Mouse (Mus musculus): ENCODE measurements around the gene Actl10. TPM values are rescaled to one million over a fixed set of nuclear protein-coding genes. Genes with fewer than 3 reads are reported as not detected.

Gene Actl10
- polyA plus RNA-seq, 1 experiment from 2014 or later: 0.20 TPM

DNA sequence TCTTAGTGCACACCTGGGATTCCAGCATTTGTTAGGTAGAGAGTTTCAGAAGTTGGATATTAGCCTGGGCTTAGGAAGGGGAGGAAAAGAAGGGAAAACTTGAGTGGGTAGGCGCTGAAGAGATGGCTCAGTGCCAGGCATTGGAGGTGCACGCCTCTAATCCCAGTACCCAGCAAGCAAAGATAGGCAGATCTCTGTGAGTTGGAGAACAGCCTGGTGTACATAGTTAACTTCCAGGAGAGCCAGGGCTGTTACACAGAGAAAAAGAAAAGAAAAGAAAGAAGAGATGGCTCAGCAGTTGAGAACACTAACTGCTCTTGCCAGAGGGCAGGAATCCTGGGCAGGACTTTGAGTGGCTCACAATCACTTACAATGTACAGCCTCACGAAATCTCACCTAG, 25.0 kb upstream of the Actl10 start:
- peaks cover 58% of the 10 kb centered on the region for H3K36me3 ChIP-seq (ENCODE audit: insufficient read depth, low read length)
- no peaks in the 10 kb centered on the region for H3K4me1 ChIP-seq (ENCODE audit: insufficient read depth, low read length)
- no peak for ATAC-seq (ENCODE audit: low FRiP score, low TSS enrichment)
- no peak overlapping the region for H3K4me2 ChIP-seq (replicated peaks; ENCODE audit: low read depth, low read length)
- no peak overlapping the region for H3K4me3 ChIP-seq (ENCODE audit: low read length)
- WGBS: 89% methylated on average over 3 of the region's 3 CpGs
- H3K27ac ChIP-seq (ENCODE audit: low read length): no peak overlapping the region
- no peaks in the 10 kb centered on the region for H3K27me3 ChIP-seq (ENCODE audit: insufficient read depth, low read length)
- H3K9ac ChIP-seq (replicated peaks; ENCODE audit: low read length): no peak overlapping the region
- no peaks in the 10 kb centered on the region for H3K9me3 ChIP-seq (ENCODE audit: low read length)

DNA sequence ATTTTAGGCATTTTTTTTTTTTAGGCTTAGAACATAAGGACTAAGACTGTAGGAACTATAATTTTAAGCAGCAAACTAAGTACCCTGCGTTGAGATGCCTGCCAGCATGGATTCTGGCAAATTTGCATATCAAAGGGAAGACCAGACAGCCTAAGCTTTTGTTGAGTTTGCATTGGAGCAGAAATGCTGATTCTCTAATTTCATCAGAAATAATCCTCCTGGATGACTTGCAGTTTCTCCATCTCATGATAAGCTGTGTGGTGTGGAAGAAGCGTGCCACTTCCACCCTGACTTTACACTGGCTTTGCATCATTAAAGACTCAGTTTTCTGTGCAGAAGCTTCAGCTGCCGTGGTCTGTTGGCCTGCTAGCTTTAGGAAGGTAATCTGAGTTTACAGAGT, 18.7 kb upstream of the Actl10 start:
- Histone ChIP-seq H3K4me2 (replicated peaks; ENCODE audit: low read depth, low read length) (no peak overlapping the region), H3K36me3 (ENCODE audit: insufficient read depth, low read length) (peaks cover 56% of the 10 kb centered on the region), H3K27me3 (ENCODE audit: insufficient read depth, low read length) (no peaks in the 10 kb centered on the region), H3K27ac (ENCODE audit: low read length) (no peak overlapping the region), H3K4me3 (ENCODE audit: low read length) (no peak overlapping the region), H3K9ac (replicated peaks; ENCODE audit: low read length) (no peak overlapping the region), H3K9me3 (ENCODE audit: low read length) (no peaks in the 10 kb centered on the region), H3K4me1 (ENCODE audit: insufficient read depth, low read length) (no peaks in the 10 kb centered on the region)
- ATAC-seq (ENCODE audit: low FRiP score, low TSS enrichment): no peak
- 71% methylated on average over 3 of the region's 3 CpGs for WGBS

DNA sequence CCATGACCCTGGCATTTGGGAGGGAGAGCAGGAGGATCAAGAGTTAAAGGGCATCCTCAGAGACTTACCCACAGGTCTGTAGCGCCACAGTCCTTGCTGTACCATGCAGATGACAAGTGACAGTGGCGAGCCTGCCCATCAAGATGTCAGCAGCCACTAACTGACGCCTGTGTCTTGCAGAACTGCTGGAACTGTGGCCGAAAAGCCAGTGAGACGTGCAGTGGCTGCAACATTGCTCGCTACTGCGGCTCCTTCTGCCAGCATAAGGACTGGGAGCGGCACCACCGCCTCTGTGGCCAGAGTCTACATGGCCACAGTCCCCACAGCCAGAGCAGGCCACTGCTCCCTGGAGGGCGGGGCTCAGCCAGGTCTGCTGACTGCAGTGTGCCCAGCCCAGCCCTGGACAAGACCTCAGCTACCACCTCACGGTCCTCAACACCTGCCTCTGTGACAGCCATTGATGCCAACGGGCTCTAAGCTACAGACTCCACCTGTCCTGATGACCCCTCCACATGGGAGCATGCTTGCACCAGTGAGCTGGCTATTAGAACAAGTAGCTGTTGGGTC, 16.8 kb upstream of the Actl10 start:
- Histone ChIP-seq H3K4me2 (replicated peaks; ENCODE audit: low read depth, low read length) (no peak overlapping the region), H3K4me1 (ENCODE audit: insufficient read depth, low read length) (no peaks in the 10 kb centered on the region), H3K36me3 (ENCODE audit: insufficient read depth, low read length) (peaks cover 51% of the 10 kb centered on the region), H3K9me3 (ENCODE audit: low read length) (no peaks in the 10 kb centered on the region), H3K4me3 (ENCODE audit: low read length) (no peak overlapping the region), H3K27ac (ENCODE audit: low read length) (no peak overlapping the region), H3K9ac (replicated peaks; ENCODE audit: low read length) (no peak overlapping the region), H3K27me3 (ENCODE audit: insufficient read depth, low read length) (no peaks in the 10 kb centered on the region)
- no peak for ATAC-seq (ENCODE audit: low FRiP score, low TSS enrichment)
- WGBS: 91% methylated on average over 12 of the region's 12 CpGs

DNA sequence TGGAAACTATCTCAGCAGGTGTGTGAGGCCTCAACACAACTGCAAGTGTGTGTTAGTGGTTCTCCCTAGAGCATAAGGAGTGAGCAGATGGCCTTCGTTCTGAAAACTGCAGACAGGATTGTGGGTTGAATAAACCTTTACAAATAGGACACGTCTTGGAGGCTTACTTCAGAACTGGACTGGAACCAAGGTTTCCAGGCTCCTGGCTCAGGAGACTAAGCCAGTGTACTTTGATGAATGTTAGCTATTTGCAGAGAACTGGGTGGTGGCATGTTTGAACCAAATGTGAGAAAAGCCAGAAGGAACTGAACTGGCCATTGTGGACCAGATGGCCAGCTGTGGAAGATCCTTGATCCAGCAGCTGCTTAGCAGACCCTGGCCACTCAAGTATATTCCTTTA, 13.3 kb upstream of the Actl10 start:
- Histone ChIP-seq H3K27ac (ENCODE audit: low read length) (no peak overlapping the region), H3K9ac (replicated peaks; ENCODE audit: low read length) (0 out of 2 replicates have a peak overlapping the region, but pooled peaks have one; percentile 23), H3K27me3 (ENCODE audit: insufficient read depth, low read length) (no peaks in the 10 kb centered on the region), H3K4me2 (replicated peaks; ENCODE audit: low read depth, low read length) (no peak overlapping the region), H3K9me3 (ENCODE audit: low read length) (no peaks in the 10 kb centered on the region; the same call in 1 of the 2 replicates), H3K36me3 (ENCODE audit: insufficient read depth, low read length) (peaks cover 32% of the 10 kb centered on the region), H3K4me1 (ENCODE audit: insufficient read depth, low read length) (no peaks in the 10 kb centered on the region), H3K4me3 (ENCODE audit: low read length) (no peak overlapping the region)
- ATAC-seq (ENCODE audit: low FRiP score, low TSS enrichment): no peak
- 69% methylated on average over 2 of the region's 2 CpGs for WGBS

DNA sequence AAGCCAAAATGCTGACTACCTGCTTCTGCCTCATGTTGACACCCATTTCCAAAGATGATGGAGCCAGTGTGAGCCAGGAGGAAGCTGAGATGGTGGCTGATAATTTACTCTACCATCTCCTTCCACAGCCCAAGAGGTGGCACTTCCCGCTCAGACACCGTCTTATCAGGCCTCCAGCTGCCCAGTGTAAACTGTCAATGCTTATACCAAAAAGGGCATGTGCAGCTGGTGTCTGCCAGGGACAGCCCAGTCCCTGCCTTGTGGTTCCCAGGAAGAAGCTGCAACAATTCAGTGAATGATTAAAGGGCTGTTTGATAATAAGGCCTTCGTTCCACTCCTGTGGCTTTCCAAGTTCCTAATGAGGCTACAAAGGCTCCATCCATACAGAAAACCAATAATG, 12.9 kb upstream of the Actl10 start:
- ATAC-seq (ENCODE audit: low FRiP score, low TSS enrichment): no peak
- Histone ChIP-seq H3K4me2 (replicated peaks; ENCODE audit: low read depth, low read length) (no peak overlapping the region), H3K4me1 (ENCODE audit: insufficient read depth, low read length) (no peaks in the 10 kb centered on the region), H3K4me3 (ENCODE audit: low read length) (no peak overlapping the region), H3K27me3 (ENCODE audit: insufficient read depth, low read length) (no peaks in the 10 kb centered on the region), H3K36me3 (ENCODE audit: insufficient read depth, low read length) (peaks cover 30% of the 10 kb centered on the region), H3K9me3 (ENCODE audit: low read length) (no peaks in the 10 kb centered on the region; the same call in 1 of the 2 replicates), H3K9ac (replicated peaks; ENCODE audit: low read length) (no peak overlapping the region), H3K27ac (ENCODE audit: low read length) (no peak overlapping the region)
- WGBS: 63% methylated on average over 3 of the region's 3 CpGs

DNA sequence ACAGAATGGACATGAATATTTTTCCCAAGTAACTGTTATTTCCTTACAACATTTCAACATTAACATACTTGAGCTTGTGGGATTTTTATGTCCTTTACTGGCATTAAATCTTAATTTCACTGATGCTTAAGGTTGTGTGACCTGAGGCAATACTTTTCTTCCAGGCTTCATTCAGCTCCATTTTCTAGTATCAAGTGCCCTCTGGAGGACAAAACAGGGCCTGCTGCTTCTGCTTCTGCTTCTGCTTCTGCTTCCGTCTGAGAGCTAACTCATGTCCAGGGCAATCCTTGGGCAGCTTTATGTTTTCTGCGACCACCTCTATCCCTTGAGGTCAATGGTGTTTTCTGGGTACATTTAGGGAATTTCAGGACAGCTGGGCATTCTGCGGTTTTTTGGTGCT, 11.9 kb upstream of the Actl10 start:
- no peaks in the 10 kb centered on the region for H3K27me3 ChIP-seq (ENCODE audit: insufficient read depth, low read length)
- H3K4me1 ChIP-seq (ENCODE audit: insufficient read depth, low read length): no peaks in the 10 kb centered on the region
- H3K36me3 ChIP-seq (ENCODE audit: insufficient read depth, low read length): peaks cover 27% of the 10 kb centered on the region
- ATAC-seq (ENCODE audit: low FRiP score, low TSS enrichment): no peak
- H3K4me2 ChIP-seq (replicated peaks; ENCODE audit: low read depth, low read length): no peak overlapping the region
- H3K27ac ChIP-seq (ENCODE audit: low read length): no peak overlapping the region
- H3K9me3 ChIP-seq (ENCODE audit: low read length): no peaks in the 10 kb centered on the region; the same call in 1 of the 2 replicates
- H3K9ac ChIP-seq (replicated peaks; ENCODE audit: low read length): no peak overlapping the region
- no peak overlapping the region for H3K4me3 ChIP-seq (ENCODE audit: low read length)
- 78% methylated on average over 3 of the region's 3 CpGs for WGBS

DNA sequence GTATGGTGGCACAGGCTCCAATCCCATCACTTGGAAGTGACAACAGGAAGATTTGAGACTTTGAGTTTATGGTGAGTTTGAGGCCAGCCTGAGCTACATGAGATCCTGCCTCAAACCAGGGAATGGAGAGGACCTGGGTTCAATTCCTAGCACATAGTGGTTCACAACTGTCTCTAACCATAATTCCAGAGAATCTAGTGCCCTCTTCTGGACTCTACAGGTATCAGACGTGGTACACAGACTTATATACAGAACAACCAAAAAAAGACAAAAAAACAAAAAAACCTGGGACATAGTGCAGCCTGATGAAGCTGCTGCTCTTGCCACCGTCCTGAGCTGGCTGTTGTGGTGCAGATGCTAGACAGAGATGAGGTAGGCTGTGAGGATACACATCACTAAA, 9.9 kb upstream of the Actl10 start:
- ATAC-seq (ENCODE audit: low FRiP score, low TSS enrichment): no peak
- Histone ChIP-seq H3K27ac (ENCODE audit: low read length) (no peak overlapping the region), H3K4me1 (ENCODE audit: insufficient read depth, low read length) (no peaks in the 10 kb centered on the region), H3K4me2 (replicated peaks; ENCODE audit: low read depth, low read length) (no peak overlapping the region), H3K27me3 (ENCODE audit: insufficient read depth, low read length) (no peaks in the 10 kb centered on the region), H3K4me3 (ENCODE audit: low read length) (no peak overlapping the region), H3K9me3 (ENCODE audit: low read length) (no peaks in the 10 kb centered on the region; the same call in 1 of the 2 replicates), H3K36me3 (ENCODE audit: insufficient read depth, low read length) (peaks cover 15% of the 10 kb centered on the region), H3K9ac (replicated peaks; ENCODE audit: low read length) (no peak overlapping the region)
- 89% methylated on average over 2 of the region's 2 CpGs for WGBS

DNA sequence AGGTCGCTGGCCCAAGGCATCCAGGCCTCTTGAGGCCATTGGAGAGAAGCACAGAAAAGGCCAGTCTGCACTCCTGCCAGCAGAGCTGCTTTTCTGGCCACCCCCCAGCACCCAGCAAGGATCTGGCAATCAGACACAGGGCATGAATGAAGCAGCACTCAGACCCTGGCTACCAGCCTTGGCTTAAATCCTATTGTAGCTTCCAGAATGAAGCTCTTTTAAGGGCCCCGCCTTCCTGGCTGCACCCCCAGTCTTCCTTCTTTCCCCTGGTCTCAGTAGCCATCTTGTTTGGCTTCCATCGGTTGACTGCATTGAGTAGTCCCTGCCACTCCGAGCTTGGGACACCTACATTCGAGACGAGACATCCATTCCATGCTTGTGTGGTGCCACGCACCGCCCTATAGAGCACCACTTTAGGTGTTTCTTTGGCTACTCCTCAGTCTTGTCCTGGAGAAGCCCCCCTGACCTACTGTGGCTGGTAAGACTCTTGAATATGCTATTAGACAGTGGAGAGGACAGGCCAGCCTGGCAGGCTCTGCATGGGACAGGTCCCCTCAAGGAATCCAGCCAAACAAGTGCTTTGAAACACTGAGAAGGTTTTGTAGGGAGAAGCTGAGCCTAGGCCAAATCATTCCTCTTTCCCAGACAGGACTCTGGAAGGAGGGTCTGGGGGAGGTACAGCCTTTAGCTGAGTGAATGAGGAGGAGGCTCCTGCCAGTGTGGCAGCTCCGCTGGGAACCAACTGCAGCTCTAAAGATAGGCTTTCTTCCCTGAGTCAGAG, 7.8 kb upstream of the Actl10 start:
- no peak overlapping the region for H3K27ac ChIP-seq (ENCODE audit: low read length)
- H3K9me3 ChIP-seq (ENCODE audit: low read length): no peaks in the 10 kb centered on the region; the same call in 1 of the 2 replicates
- 0 out of 2 replicates have a peak, but pooled peaks cover 5% of the 10 kb centered on the region for H3K36me3 ChIP-seq (ENCODE audit: insufficient read depth, low read length)
- H3K27me3 ChIP-seq (ENCODE audit: insufficient read depth, low read length): no peaks in the 10 kb centered on the region
- H3K9ac ChIP-seq (replicated peaks; ENCODE audit: low read length): no peak overlapping the region
- H3K4me2 ChIP-seq (replicated peaks; ENCODE audit: low read depth, low read length): no peak overlapping the region
- no peak for ATAC-seq (ENCODE audit: low FRiP score, low TSS enrichment)
- peaks cover 3% of the 10 kb centered on the region; the same call in 1 of the 2 replicates for H3K4me1 ChIP-seq (ENCODE audit: insufficient read depth, low read length)
- 85% methylated on average over 9 of the region's 9 CpGs for WGBS
- no peak overlapping the region for H3K4me3 ChIP-seq (ENCODE audit: low read length)

DNA sequence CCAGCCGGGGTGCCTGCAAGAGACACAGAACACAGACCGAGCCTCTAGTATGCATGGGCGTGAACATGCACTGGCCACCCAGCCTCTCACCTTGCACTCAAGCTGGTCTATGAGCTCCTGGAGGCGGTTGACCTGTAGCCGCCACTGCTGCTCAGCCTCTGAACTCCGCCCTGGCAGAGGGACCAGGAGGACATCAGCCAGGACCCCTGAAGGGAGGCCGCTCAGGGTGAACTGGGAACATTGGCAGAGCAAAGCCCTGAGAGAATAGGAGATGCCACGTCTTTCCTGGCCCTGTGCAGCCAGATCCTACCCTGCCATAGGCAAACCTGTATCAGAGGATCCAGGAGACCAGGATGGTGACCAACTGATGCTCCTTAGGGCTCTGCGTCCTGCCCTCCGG, 4.9 kb upstream of the Actl10 start, which contains the start of gene 1700003F12Rik:
TSS of gene 1700003F12Rik (plus strand) at position 375 of the 400 bp plus-strand sequence.
- WGBS: 89% methylated on average over 10 of the region's 10 CpGs

DNA sequence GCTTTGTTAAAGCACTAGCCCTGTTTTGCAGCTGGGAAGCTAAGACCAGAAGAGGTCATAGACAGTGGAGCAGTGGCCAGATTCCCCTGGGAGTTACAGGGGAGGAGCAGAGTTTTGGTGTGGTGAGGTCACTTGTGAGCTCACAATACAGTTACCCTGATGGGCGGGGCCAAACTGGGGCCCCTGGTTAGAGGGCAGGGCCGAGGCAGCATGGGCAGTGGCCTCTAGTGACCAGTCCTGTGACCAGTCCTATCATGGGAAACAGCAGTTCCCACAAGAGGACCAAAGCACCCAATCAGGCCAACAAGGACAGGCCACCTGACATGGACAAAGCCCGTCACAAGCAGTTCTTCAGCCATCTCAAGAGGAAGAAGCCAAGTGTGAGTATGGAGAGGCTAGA, 2.9 kb upstream of the Actl10 start:
- no peaks in the 10 kb centered on the region for H3K36me3 ChIP-seq (ENCODE audit: insufficient read depth, low read length)
- no peak overlapping the region for H3K27ac ChIP-seq (ENCODE audit: low read length)
- H3K27me3 ChIP-seq (ENCODE audit: insufficient read depth, low read length): peaks cover 25% of the 10 kb centered on the region
- no peak overlapping the region for H3K4me3 ChIP-seq (ENCODE audit: low read length)
- ATAC-seq (ENCODE audit: low FRiP score, low TSS enrichment): 0 out of 2 replicates have a peak, but pooled peaks have one; percentile 20
- peaks cover 24% of the 10 kb centered on the region for H3K4me1 ChIP-seq (ENCODE audit: insufficient read depth, low read length)
- H3K9ac ChIP-seq (replicated peaks; ENCODE audit: low read length): no peak overlapping the region
- no peak overlapping the region for H3K4me2 ChIP-seq (replicated peaks; ENCODE audit: low read depth, low read length)
- 56% methylated on average over 3 of the region's 3 CpGs for WGBS
- H3K9me3 ChIP-seq (ENCODE audit: low read length): no peaks in the 10 kb centered on the region

More for the DNA sequence above, 4.9 kb upstream of the Actl10 start, which contains the start of gene 1700003F12Rik:
- Histone ChIP-seq H3K9me3 (ENCODE audit: low read length) (no peaks in the 10 kb centered on the region), H3K4me3 (ENCODE audit: low read length) (no peak within 1 kb of the TSS), H3K36me3 (ENCODE audit: insufficient read depth, low read length) (no peaks in the 10 kb centered on the region), H3K4me2 (replicated peaks; ENCODE audit: low read depth, low read length) (no peak within 1 kb of the TSS), H3K9ac (replicated peaks; ENCODE audit: low read length) (no peak within 1 kb of the TSS), H3K27ac (ENCODE audit: low read length) (no peak within 1 kb of the TSS), H3K4me1 (ENCODE audit: insufficient read depth, low read length) (peaks cover 17% of the 10 kb centered on the region), H3K27me3 (ENCODE audit: insufficient read depth, low read length) (peaks cover 17% of the 10 kb centered on the region)
- ATAC-seq (ENCODE audit: low FRiP score, low TSS enrichment): no peak

Measured in kidney, embryonic 16.5 days (tissue).